Mouse (Mus musculus): ENCODE data around the gene Tas2r138. TPM values are rescaled to one million over a fixed set of nuclear protein-coding genes. Genes with fewer than 3 reads are reported as not detected.
"Not testable (repeated sequence)": the region's sequence is repeated elsewhere in the genome, so short reads cannot be mapped to it uniquely, and the experiment has no call there.

Gene Tas2r138
- total RNA-seq (2021) = not detected
- long read RNA-seq = 0 reads

DNA sequence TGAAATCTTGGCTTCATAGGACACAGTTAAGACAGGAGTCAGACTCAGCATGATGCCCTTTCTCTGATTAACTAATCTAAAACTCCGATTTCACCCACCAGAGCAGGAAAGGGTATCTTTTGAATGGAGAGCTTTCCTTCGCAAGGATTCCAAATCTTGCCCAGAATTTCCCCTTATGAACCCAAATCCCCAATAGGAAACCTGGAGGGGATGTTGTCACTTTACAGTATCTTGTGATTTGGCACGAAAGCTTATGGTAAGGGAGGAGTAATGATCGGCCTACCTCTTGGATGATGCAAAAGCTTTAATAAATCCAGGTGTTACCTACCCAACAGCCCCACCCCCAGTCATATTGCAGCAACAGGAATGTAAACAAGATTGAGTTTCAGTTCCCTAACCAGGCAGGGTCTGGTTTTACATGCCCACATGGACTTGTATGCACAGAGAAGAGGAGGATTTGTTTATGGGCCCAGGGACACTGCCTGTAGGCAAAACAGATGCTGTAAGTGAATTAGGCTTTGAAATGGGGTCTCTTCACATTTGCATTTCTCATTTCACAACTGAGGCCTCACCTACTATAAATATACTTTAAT, at the start of gene Tas2r138:
Gene Tas2r138 (minus strand): TSS at position 51 of the 593 bp plus-strand sequence.
- DNase-seq (ENCODE audit: low spot score in 2 of 2) = no peak

GRCm38 (mm10) chr6:40660930-40661329, 47.8 kb upstream of the Tas2r138 start:
- no peak for DNase-seq (ENCODE audit: low spot score in 2 of 2)

DNA sequence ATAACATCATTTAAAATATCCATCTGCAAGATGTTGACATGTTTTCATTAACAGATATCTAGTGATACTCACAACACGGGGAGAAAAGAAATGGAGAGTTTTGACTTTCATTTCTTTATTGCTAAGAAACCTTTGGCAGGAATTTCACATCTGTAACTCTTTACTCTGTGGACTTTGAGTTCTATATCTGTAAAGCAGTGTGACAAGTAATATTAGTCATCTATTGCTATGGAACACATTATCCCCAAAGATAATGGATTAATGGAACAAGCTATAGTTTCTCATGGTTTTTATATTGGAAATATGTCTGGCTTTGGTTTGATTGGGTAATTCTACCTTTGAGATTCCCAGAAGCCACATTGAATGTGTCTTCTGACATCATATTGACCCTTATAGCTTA, 37.8 kb upstream of the Tas2r138 start:
- DNase-seq (ENCODE audit: low spot score in 2 of 2) = no peak

GRCm38 (mm10) chr6:40645701-40646100, 32.6 kb upstream of the Tas2r138 start:
- DNase-seq (ENCODE audit: low spot score in 2 of 2) = no peak

DNA sequence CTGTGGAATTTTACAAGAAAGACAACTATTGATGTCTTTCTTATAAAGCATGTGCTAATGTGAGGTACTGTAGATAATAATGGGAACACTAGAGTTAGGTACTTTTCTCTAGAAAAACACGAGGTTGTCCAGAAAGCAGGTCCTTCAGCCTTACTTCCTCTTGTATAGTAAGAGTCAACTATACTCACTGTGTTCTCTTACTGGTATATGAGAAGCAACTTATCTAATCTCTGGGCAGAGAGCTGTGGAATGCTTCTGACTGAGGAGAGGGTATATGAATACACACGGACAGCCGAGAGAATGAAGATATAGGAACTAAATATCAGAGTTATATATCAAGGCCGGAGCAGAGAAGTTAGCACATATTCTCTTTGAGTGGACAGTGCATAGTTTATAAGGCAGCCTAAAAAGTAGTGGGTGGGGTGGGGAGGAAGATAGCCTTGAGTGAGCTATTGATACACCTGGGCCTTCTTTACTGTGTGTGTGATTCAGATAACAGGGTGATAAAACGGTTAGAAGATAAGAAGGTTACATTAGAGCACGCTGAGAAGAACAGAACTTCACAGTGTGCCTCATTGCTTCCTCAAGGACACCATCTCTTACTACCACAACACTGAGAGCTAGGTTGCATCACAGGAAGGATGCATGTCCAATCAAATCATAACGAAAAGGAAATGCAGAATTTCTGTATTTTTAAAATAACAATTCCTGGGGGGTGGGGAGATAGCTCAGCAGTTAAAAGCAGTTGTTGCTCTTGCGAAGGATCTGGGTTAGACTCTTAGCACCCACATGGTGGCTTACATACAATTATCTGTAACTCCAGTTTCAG, 27.8 kb upstream of the Tas2r138 start:
- no peak for DNase-seq (ENCODE audit: low spot score in 2 of 2)

- DNase-seq (ENCODE audit: low spot score in 2 of 2) = no peak
Observed at GRCm38 (mm10) chr6:40637755-40638154, 24.6 kb upstream of the Tas2r138 start.

DNA sequence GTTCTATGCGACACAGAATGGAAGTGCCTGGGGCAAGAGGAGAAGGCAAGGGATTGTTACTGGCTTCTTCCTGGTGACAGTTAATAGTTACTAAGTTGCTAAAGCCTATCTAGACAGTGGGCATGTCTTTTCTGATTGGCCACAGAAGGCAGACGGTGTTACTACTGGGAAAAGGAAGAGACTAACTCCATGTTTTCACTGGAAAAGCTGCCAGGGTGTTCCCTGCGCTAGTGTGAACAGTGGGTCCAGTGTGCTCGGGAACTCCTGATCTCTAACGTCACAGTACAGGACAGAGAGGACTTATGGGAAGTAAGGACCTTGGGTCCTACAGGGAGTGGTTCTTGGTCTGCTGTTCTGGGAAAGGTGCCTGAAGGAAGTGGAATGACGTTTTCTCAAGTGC, 22.4 kb upstream of the Tas2r138 start:
- DNase-seq (ENCODE audit: low spot score in 2 of 2) = no peak

- no peak for DNase-seq (ENCODE audit: low spot score in 2 of 2)
Observed at GRCm38 (mm10) chr6:40634640-40635071, 21.5 kb upstream of the Tas2r138 start.

DNA sequence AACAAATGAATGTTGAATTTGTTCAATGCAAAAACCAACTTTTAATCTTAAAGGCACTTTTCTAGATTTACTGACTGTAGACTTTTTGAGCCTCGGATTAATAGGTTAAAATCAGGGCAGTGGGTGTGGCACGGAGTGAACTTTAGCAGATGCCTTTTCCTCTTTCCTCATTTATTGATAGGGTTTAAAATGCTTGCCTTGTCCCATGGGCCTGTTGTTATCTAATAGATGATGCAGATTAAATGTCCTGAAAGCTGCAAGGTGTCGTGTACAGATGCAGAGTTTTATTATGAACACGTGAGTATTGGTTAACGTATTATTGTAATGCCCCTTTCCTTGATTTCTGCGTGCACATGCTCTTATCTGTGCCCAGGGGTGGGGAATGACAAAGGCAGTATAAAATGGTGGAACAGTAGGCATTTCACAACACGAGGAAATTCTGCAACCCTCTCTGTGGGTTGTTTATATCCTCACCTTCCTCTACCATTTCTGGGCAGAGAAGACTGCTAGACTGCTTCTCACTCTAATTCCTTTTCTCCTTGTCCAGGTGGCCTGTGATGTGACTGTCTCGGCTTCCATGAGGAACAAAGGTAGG, 15.4 kb upstream of the Tas2r138 start, which contains the start of gene Mgam:
Gene Mgam (plus strand): TSS at position 426 of the 595 bp plus-strand sequence.
- no peak for DNase-seq (ENCODE audit: low spot score in 2 of 2)

- DNase-seq (ENCODE audit: low spot score in 2 of 2) = no peak
Observed at GRCm38 (mm10) chr6:40626111-40626510, 13.0 kb upstream of the Tas2r138 start.

- peak; percentile 76 to 85 for DNase-seq (ENCODE audit: low spot score in 2 of 2)
Observed at GRCm38 (mm10) chr6:40617965-40618364, 4.9 kb upstream of the Tas2r138 start.

GRCm38 (mm10) chr6:40610244-40610643, 2.9 kb downstream of the Tas2r138 start:
- peak; percentile 28 to 34 for DNase-seq (ENCODE audit: low spot score in 2 of 2)

DNA sequence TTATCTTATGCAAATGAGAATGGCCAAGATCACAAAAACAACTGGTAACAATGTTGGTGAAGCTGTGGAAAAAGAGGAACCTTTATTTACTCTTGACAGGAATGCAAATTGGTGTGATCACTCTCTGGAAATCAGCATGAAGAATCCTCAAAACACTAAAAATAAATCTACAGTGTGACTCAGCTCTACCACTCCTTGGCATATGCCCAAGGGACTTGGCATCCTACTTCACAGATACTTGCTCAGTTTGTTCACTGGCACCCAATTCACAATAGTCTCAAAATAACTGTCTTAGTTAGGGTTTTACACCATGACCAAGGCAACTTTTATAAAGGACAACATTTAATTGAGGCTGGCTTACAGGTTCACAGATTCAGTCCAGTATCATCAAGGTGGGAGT, 5.7 kb downstream of the Tas2r138 start:
- DNase-seq (ENCODE audit: low spot score in 2 of 2) = peak; percentile 27 to 49

- not testable (repeated sequence) for DNase-seq (ENCODE audit: low spot score in 2 of 2)
Observed at GRCm38 (mm10) chr6:40598546-40598945, 14.6 kb downstream of the Tas2r138 start.

DNA sequence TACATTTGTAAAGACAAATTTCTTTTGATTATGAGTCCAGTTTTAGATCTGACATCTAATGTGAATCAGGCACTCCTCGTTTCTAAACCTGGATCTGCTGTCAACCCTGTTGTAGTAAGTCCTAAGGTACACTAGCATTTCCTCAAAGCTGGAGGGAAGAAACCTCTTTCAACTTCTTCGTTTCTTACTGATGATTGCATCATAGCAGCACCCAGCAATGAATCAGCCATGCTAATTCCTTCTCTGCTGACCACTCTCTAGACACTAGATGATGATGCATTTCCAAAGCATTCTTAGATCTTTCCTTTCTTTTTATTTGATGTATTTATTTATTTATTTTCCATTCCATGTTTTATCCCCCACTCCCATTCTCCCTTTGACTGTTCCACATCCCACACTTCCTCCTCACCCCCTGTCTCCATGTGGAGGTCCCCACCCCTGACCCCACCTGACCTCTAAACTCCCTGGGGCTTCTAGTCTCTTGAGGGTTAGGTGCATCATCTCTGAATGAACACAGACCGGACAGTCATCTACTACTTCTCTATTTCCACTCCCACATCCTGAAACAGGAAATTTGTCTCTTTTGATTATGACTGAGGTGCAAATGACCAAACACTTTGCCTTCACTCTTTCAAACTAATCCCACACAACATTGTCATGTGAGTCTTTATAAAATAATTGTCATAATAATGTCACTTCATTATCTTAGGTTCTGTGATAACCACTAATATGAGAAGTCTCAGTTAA, 18.1 kb downstream of the Tas2r138 start:
- DNase-seq (ENCODE audit: low spot score in 2 of 2) = no peak

DNA sequence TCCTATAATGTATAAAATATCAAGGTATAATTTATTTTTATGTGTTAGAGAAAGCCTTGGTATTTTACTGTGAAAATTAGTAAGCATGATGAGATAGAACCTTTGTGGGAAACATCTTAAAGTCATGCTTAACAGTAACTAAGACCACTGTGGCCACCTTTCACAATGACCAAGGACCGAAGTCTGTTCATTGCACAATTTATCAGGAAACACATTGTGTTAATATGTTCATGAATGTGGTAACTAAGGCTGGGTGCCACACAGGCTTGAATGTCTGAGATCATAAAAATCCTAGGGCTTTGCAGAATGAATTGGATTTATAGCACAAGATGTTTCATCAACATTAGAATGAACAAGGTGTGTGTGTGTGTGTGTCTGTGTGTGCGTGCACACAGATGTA, 24.8 kb downstream of the Tas2r138 start:
- DNase-seq (ENCODE audit: low spot score in 2 of 2) = no peak

- no peak for DNase-seq (ENCODE audit: low spot score in 2 of 2)
Observed at GRCm38 (mm10) chr6:40585645-40586044, 27.5 kb downstream of the Tas2r138 start, which contains the start of gene Clec5a. Clec5a (minus strand) TSS chr6:40585821.

DNA sequence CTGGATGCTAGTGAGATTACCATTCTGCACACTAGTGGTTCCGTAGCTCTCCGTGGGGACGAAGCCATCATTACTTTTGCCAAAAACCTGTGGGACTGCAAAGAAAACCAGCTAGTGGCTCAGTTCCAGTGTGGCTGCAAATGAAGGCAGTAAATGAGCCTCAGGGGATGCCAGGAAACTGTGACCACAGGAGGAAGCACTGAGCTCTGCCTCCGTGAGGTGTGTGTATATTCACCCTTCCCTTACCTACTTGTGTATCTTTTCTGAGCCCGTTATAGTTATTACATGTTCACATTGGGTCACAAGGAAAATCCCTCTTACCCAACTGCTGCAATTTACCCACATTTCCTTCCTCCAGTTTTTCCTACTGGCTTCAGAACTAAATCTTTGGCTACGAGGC, 28.8 kb downstream of the Tas2r138 start:
- no peak for DNase-seq (ENCODE audit: low spot score in 2 of 2)

GRCm38 (mm10) chr6:40576305-40576704, 36.8 kb downstream of the Tas2r138 start:
- no peak for DNase-seq (ENCODE audit: low spot score in 2 of 2)

DNA sequence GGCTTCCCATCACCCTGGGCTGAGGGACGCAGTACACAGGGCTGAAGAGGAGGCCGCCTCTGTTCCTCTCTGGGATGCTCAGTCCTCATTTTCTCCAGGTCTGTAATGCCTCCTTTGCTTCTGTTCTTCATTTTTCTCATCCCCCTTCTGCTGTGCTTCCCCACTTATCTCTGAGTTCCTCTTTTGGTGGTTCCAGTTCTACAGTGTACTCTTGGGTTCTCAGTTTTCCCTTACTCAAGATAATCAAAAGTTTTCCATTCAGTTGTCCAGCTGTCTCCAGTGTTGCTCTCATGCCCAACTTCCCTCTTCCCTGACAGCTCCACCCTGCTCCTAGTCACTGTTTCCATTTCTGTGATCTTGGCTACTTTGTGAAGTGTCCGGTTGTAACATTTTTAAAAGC, 39.5 kb downstream of the Tas2r138 start:
- no peak for DNase-seq (ENCODE audit: low spot score in 2 of 2)

DNA sequence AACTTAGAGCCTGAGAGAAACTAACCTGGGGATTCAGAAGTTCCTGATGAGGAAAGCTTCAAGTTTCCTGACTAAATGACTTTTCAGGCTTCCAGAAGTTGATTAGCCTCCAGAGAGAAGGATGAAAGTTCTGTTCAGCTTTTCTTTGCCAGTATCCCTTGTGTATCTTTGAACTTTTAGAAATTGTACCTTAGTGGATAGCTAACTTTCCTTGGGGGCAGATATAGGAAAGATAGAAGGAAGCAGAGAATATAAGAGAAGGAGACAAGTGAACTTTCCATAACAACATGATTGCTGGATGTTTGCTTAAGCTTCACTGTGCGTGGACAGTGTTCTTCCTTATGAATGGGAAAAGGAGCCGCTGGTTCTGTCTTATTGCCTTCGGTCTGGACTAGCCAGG, 43.9 kb downstream of the Tas2r138 start, which contains the start of gene Olfr460:
Gene Olfr460 (plus strand): TSS at position 301 of the 400 bp plus-strand sequence.
- DNase-seq (ENCODE audit: low spot score in 2 of 2) = no peak
